Mouse (Mus musculus) liver, adult (tissue): Measurements from ENCODE around the gene Olfr1106.

Experiments used
- GATA4 ChIP-seq: IDR thresholded peaks from 2 replicates; pipeline ENCODE4 v1.6.1; 2014; ENCODE audit warnings: mild to moderate bottlenecking, low read length; ENCODE audit not compliant: insufficient replicate concordance

Gene Olfr1106

GRCm38 (mm10) chr2:87052173-87052572, at the start of gene Olfr1106:
Olfr1106 (minus strand) TSS chr2:87052273.
- no peak for TF ChIP-seq GATA4

GRCm38 (mm10) chr2:87095908-87096307, 43.8 kb upstream of the Olfr1106 start, which contains the start of gene Olfr1109:
Olfr1109 (minus strand) TSS chr2:87096008.
- TF ChIP-seq GATA4: no peak

GRCm38 (mm10) chr2:87075717-87076116, 23.6 kb upstream of the Olfr1106 start, which contains the start of gene Olfr1107:
Olfr1107 (minus strand) TSS chr2:87075817.
- no peak for TF ChIP-seq GATA4

GRCm38 (mm10) chr2:87036431-87036830, 15.6 kb downstream of the Olfr1106 start, which contains the start of gene Olfr1105:
Olfr1105 (minus strand) TSS chr2:87036531.
- no peak for TF ChIP-seq GATA4

GRCm38 (mm10) chr2:87026980-87027379, 25.1 kb downstream of the Olfr1106 start, which contains the start of gene Olfr1104:
Olfr1104 (minus strand) TSS chr2:87027080.
- TF ChIP-seq GATA4: no peak

GRCm38 (mm10) chr2:86998098-86998497, 54.0 kb downstream of the Olfr1106 start, which contains the start of gene Olfr1102:
Olfr1102 (plus strand) TSS chr2:86998398.
- no peak for TF ChIP-seq GATA4
